Mouse (Mus musculus): ENCODE results near the gene Prkn. TPM values are rescaled to one million over a fixed set of nuclear protein-coding genes. Genes with fewer than 3 reads are reported as not detected.

Gene Prkn
- polyA plus RNA-seq, 1 experiment from 2014 or later = 5.7 TPM

DNA sequence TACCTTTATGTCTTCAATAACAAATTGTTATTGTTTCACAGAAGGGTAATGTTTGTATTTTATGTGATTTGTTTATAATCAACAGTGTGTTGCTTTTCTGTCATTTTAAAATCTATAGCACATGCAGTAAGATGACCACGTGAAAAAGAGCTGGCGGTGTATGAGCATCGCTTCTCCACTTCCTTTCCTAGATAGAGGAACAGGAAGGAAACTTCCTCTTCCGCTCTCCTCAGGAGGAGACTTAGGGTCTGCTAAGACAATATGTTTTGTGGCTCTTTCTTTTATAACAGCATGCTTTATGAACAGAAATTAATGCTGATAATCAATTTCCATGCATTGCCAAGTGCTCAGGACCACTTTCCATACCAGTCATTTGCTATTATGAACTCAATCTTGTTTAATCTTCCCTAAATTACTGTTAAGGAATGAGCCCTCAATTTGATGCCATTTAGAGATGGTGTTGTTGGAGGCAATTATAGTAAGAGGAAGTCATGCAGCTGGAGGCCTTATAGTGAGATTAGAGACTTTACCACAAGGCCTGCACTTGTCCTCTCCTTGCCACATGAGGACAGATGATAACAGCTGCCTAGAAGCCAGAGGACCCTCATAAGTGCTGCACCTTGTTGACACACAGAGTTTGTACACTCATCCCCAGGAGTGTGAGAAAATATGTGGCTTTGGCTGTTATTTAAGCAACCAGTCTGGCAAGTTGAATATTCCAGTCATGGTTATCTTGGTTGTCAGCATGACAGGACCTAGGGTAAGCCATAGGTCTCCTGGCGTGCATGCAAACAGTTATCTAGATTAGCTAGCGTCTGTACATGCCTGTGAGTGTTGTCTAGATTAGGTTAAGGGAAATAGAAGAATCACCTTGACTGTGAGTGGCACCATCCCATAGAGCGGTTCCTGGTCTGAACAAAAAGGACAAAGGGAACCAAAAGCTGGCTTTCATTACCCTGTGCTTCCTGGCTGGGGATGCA is 34.3 kb downstream of the Prkn start:
- Histone ChIP-seq H3K27me3 (replicated peaks; ENCODE audit: control insufficient read depth, insufficient read depth, low read length) (no peaks in the 10 kb centered on the region), H3K4me1 (ENCODE audit: control insufficient read depth, insufficient read depth, low read depth, low read length) (no peaks in the 10 kb centered on the region), H3K4me3 (ENCODE audit: low read length) (no peak overlapping the region), H3K36me3 (ENCODE audit: control insufficient read depth, insufficient read depth, low read length) (no peaks in the 10 kb centered on the region), H3K27ac (ENCODE audit: low read depth, low read length) (no peak overlapping the region), H3K9ac (ENCODE audit: low read depth, low read length) (no peak overlapping the region), H3K4me2 (ENCODE audit: low read length) (no peak overlapping the region), H3K9me3 (ENCODE audit: control insufficient read depth, low read length) (no peaks in the 10 kb centered on the region)
- ATAC-seq = no peak
- 85% methylated on average over 7 of the region's 7 CpGs for WGBS

DNA sequence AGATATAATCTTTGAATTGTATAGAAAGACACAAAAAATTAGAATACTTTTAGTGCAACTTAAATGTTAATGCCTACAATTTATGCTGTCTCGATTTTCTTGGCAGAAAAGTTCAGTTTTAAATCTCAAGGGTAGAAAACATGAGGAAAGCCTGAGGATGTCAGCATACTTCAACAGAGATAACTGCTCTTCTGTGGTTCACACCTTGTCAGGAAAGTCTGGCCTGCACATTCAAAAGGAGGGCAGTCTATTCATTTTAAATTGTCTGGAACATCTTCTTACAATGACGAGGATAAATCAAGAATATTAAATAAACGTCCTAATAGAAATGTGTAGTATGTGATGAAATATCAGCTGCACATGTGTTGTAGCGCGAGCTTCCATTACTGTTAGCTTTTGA is 38.8 kb downstream of the Prkn start:
- no peak overlapping the region for H3K4me2 ChIP-seq (ENCODE audit: low read length)
- no peak overlapping the region for H3K4me3 ChIP-seq (ENCODE audit: low read length)
- no peak for ATAC-seq
- H3K27ac ChIP-seq (ENCODE audit: low read depth, low read length) = no peak overlapping the region
- no peaks in the 10 kb centered on the region for H3K27me3 ChIP-seq (replicated peaks; ENCODE audit: control insufficient read depth, insufficient read depth, low read length)
- no peaks in the 10 kb centered on the region for H3K4me1 ChIP-seq (ENCODE audit: control insufficient read depth, insufficient read depth, low read depth, low read length)
- no peaks in the 10 kb centered on the region for H3K9me3 ChIP-seq (ENCODE audit: control insufficient read depth, low read length)
- no peak overlapping the region for H3K9ac ChIP-seq (ENCODE audit: low read depth, low read length)
- H3K36me3 ChIP-seq (ENCODE audit: control insufficient read depth, insufficient read depth, low read length) = no peaks in the 10 kb centered on the region
- 85% methylated on average over 5 of the region's 5 CpGs for WGBS

DNA sequence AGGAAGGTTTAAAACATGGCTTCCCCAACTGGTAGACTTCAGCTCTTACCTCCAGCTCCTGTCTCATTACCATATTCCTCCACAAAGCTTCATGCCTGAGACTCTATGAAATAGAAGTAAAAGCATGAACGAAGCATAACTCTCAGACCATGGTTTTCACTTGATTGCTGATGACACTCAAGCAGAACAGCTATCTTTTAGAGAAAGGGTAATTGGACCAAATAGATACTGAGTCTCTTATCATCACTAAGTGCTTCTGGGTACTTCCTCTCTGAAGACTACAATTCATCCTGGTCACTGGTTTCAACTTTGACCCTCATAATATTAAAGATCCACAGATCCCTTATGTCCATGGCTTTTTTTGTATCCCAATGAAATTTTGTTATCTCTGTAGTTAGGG is 42.1 kb downstream of the Prkn start:
- WGBS = 96% methylated on average over 1 of the region's 1 CpGs
- no peaks in the 10 kb centered on the region for H3K36me3 ChIP-seq (ENCODE audit: control insufficient read depth, insufficient read depth, low read length)
- H3K27me3 ChIP-seq (replicated peaks; ENCODE audit: control insufficient read depth, insufficient read depth, low read length) = no peaks in the 10 kb centered on the region
- no peak overlapping the region for H3K27ac ChIP-seq (ENCODE audit: low read depth, low read length)
- H3K4me2 ChIP-seq (ENCODE audit: low read length) = no peak overlapping the region
- ATAC-seq = no peak
- H3K9ac ChIP-seq (ENCODE audit: low read depth, low read length) = no peak overlapping the region
- no peaks in the 10 kb centered on the region for H3K9me3 ChIP-seq (ENCODE audit: control insufficient read depth, low read length)
- H3K4me1 ChIP-seq (ENCODE audit: control insufficient read depth, insufficient read depth, low read depth, low read length) = no peaks in the 10 kb centered on the region
- no peak overlapping the region for H3K4me3 ChIP-seq (ENCODE audit: low read length)

DNA sequence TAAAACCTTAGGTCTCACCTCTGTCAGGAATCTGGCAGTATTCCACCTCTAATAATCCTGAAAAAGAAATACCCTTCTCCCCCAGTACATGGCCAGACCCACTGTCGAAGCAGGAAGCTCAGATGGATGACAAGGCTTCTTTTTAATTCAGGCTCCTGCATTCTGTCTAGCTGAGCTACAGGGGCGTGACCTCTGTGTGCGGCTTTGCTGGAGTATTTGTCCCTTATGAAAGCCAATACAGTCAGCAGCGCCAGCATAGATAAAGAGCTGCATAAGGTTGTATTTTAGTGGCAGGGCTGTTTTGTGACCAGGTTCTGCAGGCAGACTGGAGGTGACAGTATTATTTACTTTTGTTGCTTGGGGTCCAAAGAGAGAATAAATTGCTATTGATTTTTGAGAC is 47.7 kb downstream of the Prkn start:
- no peak overlapping the region for H3K9ac ChIP-seq (ENCODE audit: low read depth, low read length)
- 18% methylated on average over 4 of the region's 4 CpGs for WGBS
- H3K4me1 ChIP-seq (ENCODE audit: control insufficient read depth, insufficient read depth, low read depth, low read length) = peaks cover 2% of the 10 kb centered on the region; the same call in 1 of the 2 replicates
- no peak overlapping the region for H3K4me3 ChIP-seq (ENCODE audit: low read length)
- no peaks in the 10 kb centered on the region for H3K36me3 ChIP-seq (ENCODE audit: control insufficient read depth, insufficient read depth, low read length)
- no peaks in the 10 kb centered on the region for H3K27me3 ChIP-seq (replicated peaks; ENCODE audit: control insufficient read depth, insufficient read depth, low read length)
- no peak for ATAC-seq
- no peaks in the 10 kb centered on the region for H3K9me3 ChIP-seq (ENCODE audit: control insufficient read depth, low read length)
- H3K27ac ChIP-seq (ENCODE audit: low read depth, low read length) = no peak overlapping the region
- no peak overlapping the region for H3K4me2 ChIP-seq (ENCODE audit: low read length)

DNA sequence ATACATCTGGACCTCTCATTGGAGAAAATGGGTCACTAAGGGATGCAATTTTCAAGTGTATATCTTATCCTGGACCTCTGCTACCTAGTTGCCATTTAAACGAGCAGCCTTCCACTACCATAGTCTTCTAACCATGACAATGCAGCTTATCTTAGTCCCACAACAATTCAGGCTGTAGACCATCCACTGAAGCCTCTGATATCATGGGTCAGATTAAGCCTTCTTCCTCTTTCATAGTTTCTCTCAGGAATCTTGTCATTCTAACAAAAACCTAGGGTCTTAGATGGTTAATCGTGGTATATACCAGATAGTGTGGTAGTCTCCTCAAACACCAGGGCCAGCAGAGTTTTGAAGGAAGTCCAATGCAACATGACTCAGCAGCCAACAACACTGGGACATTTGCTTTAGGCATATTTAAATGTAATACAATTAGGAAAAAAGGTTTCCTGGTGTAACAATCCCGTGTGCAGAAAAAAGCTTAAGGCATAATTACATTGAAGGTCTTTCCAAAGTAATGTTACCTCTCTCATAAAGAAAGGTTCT is 61.6 kb downstream of the Prkn start:
- H3K4me1 ChIP-seq (ENCODE audit: control insufficient read depth, insufficient read depth, low read depth, low read length) = no peaks in the 10 kb centered on the region
- no peak overlapping the region for H3K4me3 ChIP-seq (ENCODE audit: low read length)
- H3K27ac ChIP-seq (ENCODE audit: low read depth, low read length) = no peak overlapping the region
- WGBS = 88% methylated on average over 3 of the region's 3 CpGs
- H3K27me3 ChIP-seq (replicated peaks; ENCODE audit: control insufficient read depth, insufficient read depth, low read length) = no peaks in the 10 kb centered on the region
- H3K36me3 ChIP-seq (ENCODE audit: control insufficient read depth, insufficient read depth, low read length) = no peaks in the 10 kb centered on the region
- H3K9ac ChIP-seq (ENCODE audit: low read depth, low read length) = no peak overlapping the region
- H3K9me3 ChIP-seq (ENCODE audit: control insufficient read depth, low read length) = no peaks in the 10 kb centered on the region
- no peak for ATAC-seq
- no peak overlapping the region for H3K4me2 ChIP-seq (ENCODE audit: low read length)

DNA sequence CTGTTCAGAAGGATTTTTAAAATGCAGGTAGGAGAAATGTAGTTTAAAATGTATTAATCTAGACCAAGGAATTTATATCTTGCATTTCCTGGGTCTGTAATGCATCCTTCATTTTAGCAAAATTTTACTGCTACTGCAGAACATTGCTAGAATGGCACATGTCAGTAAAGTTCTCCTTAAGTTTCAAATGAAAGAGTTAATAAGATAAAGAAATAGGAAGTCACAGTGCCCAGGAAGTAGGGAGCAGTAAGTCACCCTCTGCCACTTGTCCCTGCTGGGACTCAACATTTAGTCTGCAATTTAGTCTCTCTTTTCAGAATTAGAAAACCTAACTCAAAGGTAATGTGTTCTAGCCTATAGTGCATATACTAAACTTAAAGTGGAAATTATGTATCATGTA is 96.5 kb downstream of the Prkn start:
- no peak for ATAC-seq
- H3K27ac ChIP-seq (ENCODE audit: low read depth, low read length) = no peak overlapping the region
- no peaks in the 10 kb centered on the region for H3K9me3 ChIP-seq (ENCODE audit: control insufficient read depth, low read length)
- no peaks in the 10 kb centered on the region for H3K27me3 ChIP-seq (replicated peaks; ENCODE audit: control insufficient read depth, insufficient read depth, low read length)
- H3K4me2 ChIP-seq (ENCODE audit: low read length) = no peak overlapping the region
- no peak overlapping the region for H3K4me3 ChIP-seq (ENCODE audit: low read length)
- H3K4me1 ChIP-seq (ENCODE audit: control insufficient read depth, insufficient read depth, low read depth, low read length) = no peaks in the 10 kb centered on the region; the same call in 1 of the 2 replicates
- no peak overlapping the region for H3K9ac ChIP-seq (ENCODE audit: low read depth, low read length)
- H3K36me3 ChIP-seq (ENCODE audit: control insufficient read depth, insufficient read depth, low read length) = no peaks in the 10 kb centered on the region

DNA sequence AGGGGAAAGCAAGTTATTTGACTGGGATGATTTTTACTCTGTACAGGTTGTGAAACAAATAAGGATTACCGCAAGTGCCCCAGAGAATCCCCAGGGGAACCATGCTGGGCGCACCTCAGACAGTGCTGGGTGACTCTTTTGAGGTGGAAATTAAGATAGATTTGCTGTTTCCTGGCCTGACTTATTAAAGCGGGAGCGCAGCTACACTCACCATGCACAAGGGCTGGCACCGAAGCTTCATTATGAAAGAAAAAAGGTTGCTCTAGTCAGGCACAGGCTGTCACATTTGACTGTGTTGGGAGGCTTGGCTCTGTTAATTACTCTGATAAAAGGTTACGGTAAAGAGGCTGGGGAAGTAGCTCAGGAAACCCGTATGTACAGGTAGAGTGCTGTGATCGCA is 97.7 kb downstream of the Prkn start:
- WGBS = 32% methylated on average over 8 of the region's 8 CpGs
- H3K27me3 ChIP-seq (replicated peaks; ENCODE audit: control insufficient read depth, insufficient read depth, low read length) = no peaks in the 10 kb centered on the region
- no peak for ATAC-seq
- no peak overlapping the region for H3K4me3 ChIP-seq (ENCODE audit: low read length)
- no peak overlapping the region for H3K9ac ChIP-seq (ENCODE audit: low read depth, low read length)
- no peaks in the 10 kb centered on the region; the same call in 1 of the 2 replicates for H3K9me3 ChIP-seq (ENCODE audit: control insufficient read depth, low read length)
- H3K36me3 ChIP-seq (ENCODE audit: control insufficient read depth, insufficient read depth, low read length) = no peaks in the 10 kb centered on the region
- H3K4me1 ChIP-seq (ENCODE audit: control insufficient read depth, insufficient read depth, low read depth, low read length) = no peaks in the 10 kb centered on the region; the same call in 1 of the 2 replicates
- H3K4me2 ChIP-seq (ENCODE audit: low read length) = no peak overlapping the region
- no peak overlapping the region for H3K27ac ChIP-seq (ENCODE audit: low read depth, low read length)

DNA sequence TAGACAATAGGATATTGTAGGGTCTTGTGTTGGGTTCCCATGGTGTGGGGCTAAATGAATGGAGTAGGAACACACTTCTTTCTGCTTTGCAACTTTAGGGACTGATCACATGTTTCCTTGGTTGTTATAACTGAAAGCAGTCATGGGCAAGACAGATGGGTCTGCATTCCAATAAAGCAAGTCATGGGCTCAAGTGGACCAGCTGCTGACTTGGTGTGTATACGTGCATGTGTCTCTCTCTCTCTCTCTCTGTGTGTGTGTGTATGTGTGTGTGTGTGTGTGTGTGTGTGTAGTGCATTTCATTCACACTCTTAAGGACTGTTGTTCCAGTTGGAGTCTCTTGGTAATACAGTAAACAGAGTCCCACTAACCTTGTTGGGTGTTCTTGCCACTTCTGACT is 98.6 kb downstream of the Prkn start:
- Histone ChIP-seq H3K4me1 (ENCODE audit: control insufficient read depth, insufficient read depth, low read depth, low read length) (no peaks in the 10 kb centered on the region; the same call in 1 of the 2 replicates), H3K27me3 (replicated peaks; ENCODE audit: control insufficient read depth, insufficient read depth, low read length) (no peaks in the 10 kb centered on the region), H3K4me2 (ENCODE audit: low read length) (no peak overlapping the region), H3K4me3 (ENCODE audit: low read length) (no peak overlapping the region), H3K9me3 (ENCODE audit: control insufficient read depth, low read length) (no peaks in the 10 kb centered on the region; the same call in 1 of the 2 replicates), H3K9ac (ENCODE audit: low read depth, low read length) (no peak overlapping the region), H3K27ac (ENCODE audit: low read depth, low read length) (no peak overlapping the region), H3K36me3 (ENCODE audit: control insufficient read depth, insufficient read depth, low read length) (no peaks in the 10 kb centered on the region)
- 38% methylated on average over 1 of the region's 1 CpGs for WGBS
- no peak for ATAC-seq

DNA sequence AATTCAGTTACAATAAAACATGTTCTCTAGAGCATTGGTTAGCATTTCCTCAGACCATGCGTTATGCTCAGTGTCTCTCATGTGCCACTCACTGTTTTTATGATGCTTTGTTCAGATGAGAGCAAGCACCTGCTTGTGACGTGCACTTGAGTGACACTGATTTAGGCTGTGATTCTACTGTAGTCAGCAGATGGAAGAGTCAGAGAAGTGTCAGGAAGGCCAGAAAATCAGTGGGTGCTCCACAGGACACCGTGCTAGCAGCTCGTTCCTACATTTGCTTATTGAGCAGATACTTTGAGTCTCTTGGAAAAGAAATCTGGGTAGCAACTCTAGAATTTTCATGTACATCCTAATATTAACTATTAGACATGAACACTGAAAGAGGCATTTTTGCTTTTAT is 106.4 kb downstream of the Prkn start:
- Histone ChIP-seq H3K36me3 (ENCODE audit: control insufficient read depth, insufficient read depth, low read length) (no peaks in the 10 kb centered on the region), H3K4me2 (ENCODE audit: low read length) (no peak overlapping the region), H3K9me3 (ENCODE audit: control insufficient read depth, low read length) (no peaks in the 10 kb centered on the region; the same call in 1 of the 2 replicates), H3K4me3 (ENCODE audit: low read length) (no peak overlapping the region), H3K9ac (ENCODE audit: low read depth, low read length) (no peak overlapping the region), H3K4me1 (ENCODE audit: control insufficient read depth, insufficient read depth, low read depth, low read length) (no peaks in the 10 kb centered on the region), H3K27me3 (replicated peaks; ENCODE audit: control insufficient read depth, insufficient read depth, low read length) (no peaks in the 10 kb centered on the region), H3K27ac (ENCODE audit: low read depth, low read length) (no peak overlapping the region)
- WGBS = 69% methylated on average over 4 of the region's 4 CpGs
- no peak for ATAC-seq
